ENCODE assay signal across 12 mouse cellular contexts in the genomic region with DNA sequence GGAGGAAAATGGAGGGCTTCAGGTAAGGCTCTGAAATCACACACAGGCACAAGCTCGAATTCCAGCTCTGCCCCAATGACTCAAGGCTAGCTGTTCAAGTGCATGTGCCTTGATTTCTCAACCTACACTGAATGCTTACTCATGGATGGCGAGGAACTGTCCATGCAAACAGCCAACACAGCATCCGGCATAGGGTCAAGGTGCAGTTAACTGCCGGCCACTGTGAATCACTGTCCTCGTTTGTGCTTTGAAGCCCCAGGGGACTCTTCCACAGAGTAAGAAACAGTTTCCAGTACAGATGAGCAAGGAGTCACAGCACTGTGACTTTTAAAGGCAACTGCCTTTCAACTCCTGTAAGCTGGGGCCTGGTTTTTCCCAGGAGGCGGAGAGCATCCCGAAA. TPM values are rescaled to one million over a fixed set of nuclear protein-coding genes. Genes with fewer than 3 reads are reported as not detected.
DNase-seq lines count a peak whose midpoint lies in the region; ATAC-seq and TF ChIP-seq lines count a peak whose summit lies in the region.
"Had no signal": no experiment of that assay in that cellular context is flagged by ENCODE, and none has a peak within 500 bp of the region (broad histone marks: within the 10 kb centered on the region; RNA-seq: fewer than 3 reads in every experiment).

No protein-coding gene starts in this region.

- H3K27ac ChIP-seq in kidney, postnatal 0 days: peak overlapping the region; percentile 1; the same call in 1 of the 2 replicates
- no peak overlapping the region for H3K27ac ChIP-seq in liver, embryonic 16.5 days (ENCODE audit: low read length)
- H3K27ac ChIP-seq: heart, embryonic 15.5 days had no signal

- ATAC-seq in kidney, postnatal 0 days (replicated peaks; ENCODE audit: low FRiP score, low read depth): peak; percentile 89
- peak; percentile 83 for ATAC-seq in liver, embryonic 16.5 days (ENCODE audit: low read depth)

- DNase-seq in urinary bladder, adult 18-20 months (ENCODE audit: low spot score in 2 of 2): peak; percentile 23 to 24
- DNase-seq in urinary bladder, adult 2 months (ENCODE audit: low spot score): no peak
- peak; percentile 90 for DNase-seq in adrenal gland, adult 8-10 months
- DNase-seq in kidney, postnatal 0 days (ENCODE audit: low spot score): no peak
- no peak for DNase-seq in layer of hippocampus, adult 9-10 months (ENCODE audit: low spot score)
- DNase-seq in cerebellum, postnatal 4 days (ENCODE audit: low spot score in 2 of 2): no peak
- DNase-seq in embryo, embryonic 11 days: no peak
- DNase-seq: layer of hippocampus, postnatal 36 days; right cerebral cortex, postnatal 14 days; thymus, postnatal 14 days had no signal

- H3K9ac ChIP-seq in kidney, postnatal 0 days (ENCODE audit: low read depth, low read length): no peak overlapping the region
- no peak overlapping the region for H3K9ac ChIP-seq in liver, embryonic 16.5 days (ENCODE audit: low read depth, low read length)
- H3K9ac ChIP-seq: heart, embryonic 15.5 days had no signal

- 0 out of 2 replicates have a peak, but pooled peaks cover under 1% of the 10 kb centered on the region for H3K36me3 ChIP-seq in kidney, postnatal 0 days (ENCODE audit: insufficient read depth, low read length)
- no peaks in the 10 kb centered on the region; the same call in none of the 2 replicates for H3K36me3 ChIP-seq in liver, embryonic 16.5 days (ENCODE audit: control insufficient read depth, insufficient read depth)

- no peak overlapping the region for H3K4me3 ChIP-seq in kidney, postnatal 0 days (replicated peaks; ENCODE audit: low read depth, low read length)
- H3K4me3 ChIP-seq in liver, embryonic 16.5 days (ENCODE audit: low read depth, low read length): no peak overlapping the region
- H3K4me3 ChIP-seq: heart, embryonic 15.5 days had no signal

- no peak for TF ChIP-seq CTCF in kidney, postnatal 0 days (IDR thresholded peaks at IDR 0.05; ENCODE audit: low read depth)

- no peaks in the 10 kb centered on the region for H3K27me3 ChIP-seq in kidney, postnatal 0 days (ENCODE audit: insufficient read depth, low read length)
- H3K27me3 ChIP-seq in liver, embryonic 16.5 days (ENCODE audit: control insufficient read depth, insufficient read depth, low read depth, low read length): no peaks in the 10 kb centered on the region
- H3K27me3 ChIP-seq: heart, embryonic 15.5 days had no signal

- H3K4me1 ChIP-seq in kidney, postnatal 0 days (replicated peaks; ENCODE audit: insufficient read depth, low read length): no peaks in the 10 kb centered on the region
- peaks cover 3% of the 10 kb centered on the region for H3K4me1 ChIP-seq in liver, embryonic 16.5 days (ENCODE audit: control insufficient read depth, low read depth, low read length)

- no peaks in the 10 kb centered on the region for H3K9me3 ChIP-seq in kidney, postnatal 0 days (replicated peaks; ENCODE audit: low read length)
- H3K9me3 ChIP-seq in liver, embryonic 16.5 days (replicated peaks; ENCODE audit: control insufficient read depth, low read length): no peaks in the 10 kb centered on the region
- H3K9me3 ChIP-seq: heart, embryonic 15.5 days had no signal

- H3K4me2 ChIP-seq in kidney, postnatal 0 days (ENCODE audit: low read length): no peak overlapping the region
- H3K4me2 ChIP-seq in liver, embryonic 16.5 days (ENCODE audit: low read depth, low read length): no peak overlapping the region
- H3K4me2 ChIP-seq: heart, embryonic 15.5 days had no signal

- 45% methylated on average over 7 of the region's 7 CpGs for WGBS in kidney, postnatal 0 days
- WGBS in liver, embryonic 16.5 days (ENCODE audit: insufficient replicate concordance): 71% methylated on average over 7 of the region's 7 CpGs

RNA-seq across cellular contexts. Expression of a gene that starts 36.1 kb away (rescaled TPM):
- 40.1 and 42.5 TPM in 2 replicates for polyA plus RNA-seq in urinary bladder, adult 2 months (2012; rRNA removed)
- 100 to 1,000 TPM in 2 of 4 experiments, 10 to 100 TPM in 2; 86.1 to 150 (median 104) TPM for total RNA-seq in adrenal gland, adult 8-10 months (2022)
- polyA plus RNA-seq in kidney, postnatal 0 days (2015; fragmentation: Nextera tagmentation; extraction: Ambion mirVana): 48.7 and 49.1 TPM in 2 replicates
- polyA plus RNA-seq in liver, embryonic 16.5 days (2015; fragmentation: Nextera tagmentation; extraction: Ambion mirVana): 9.5 and 13.1 TPM in 2 replicates

Comparison
In these comparisons a context has a peak if more than half of its experiments do, and no peak if none do; other contexts are left out.
1. DNase-seq: peak in urinary bladder, adult 18-20 months (2 of 2) and adrenal gland, adult 8-10 months (single experiment); none in urinary bladder, adult 2 months (single experiment), kidney, postnatal 0 days (single experiment), layer of hippocampus, adult 9-10 months (single experiment), cerebellum, postnatal 4 days (0 of 2) and embryo, embryonic 11 days (single experiment).